In genomic region chr14:45614406-45614805, GRCm38 (mm10) we compare ENCODE assay signal across 19 mouse cellular contexts.
"Had no signal": no experiment of that assay in that cellular context is flagged by ENCODE, and none has a peak within 500 bp of the region (broad histone marks: within the 10 kb centered on the region; RNA-seq: fewer than 3 reads in every experiment).

No protein-coding gene starts in this region.

- H3K4me1 ChIP-seq: limb, embryonic 15.5 days; neural tube, embryonic 13.5 days; stomach, embryonic 15.5 days had no signal

- H3K27ac ChIP-seq: limb, embryonic 12.5 days; limb, embryonic 15.5 days; liver, embryonic 13.5 days; neural tube, embryonic 13.5 days; stomach, embryonic 15.5 days had no signal

- H3K9me3 ChIP-seq: limb, embryonic 12.5 days; limb, embryonic 15.5 days; liver, embryonic 13.5 days; neural tube, embryonic 13.5 days; stomach, embryonic 15.5 days had no signal

- DNase-seq: kidney, postnatal 14 days; kidney, postnatal 4 days; left cerebral cortex, postnatal 4 days; liver, embryonic 13.5 days; lung, adult 2 months; lung, postnatal 14 days; lung, postnatal 4 days; retina, postnatal 1 day; right cerebral cortex, postnatal 25 days; spleen, adult 18-20 months; thymus, adult 2 months; thymus, postnatal 14 days; thymus, postnatal 4 days had no signal

- H3K4me3 ChIP-seq: limb, embryonic 12.5 days; limb, embryonic 15.5 days; liver, embryonic 13.5 days; myocyte; neural tube, embryonic 13.5 days; stomach, embryonic 15.5 days had no signal

- H3K4me2 ChIP-seq: limb, embryonic 12.5 days; limb, embryonic 15.5 days; liver, embryonic 13.5 days; midbrain, embryonic 11.5 days; neural tube, embryonic 13.5 days; stomach, embryonic 15.5 days had no signal

- H3K9ac ChIP-seq: limb, embryonic 12.5 days; limb, embryonic 15.5 days; liver, embryonic 13.5 days; neural tube, embryonic 13.5 days; stomach, embryonic 15.5 days had no signal

- H3K27me3 ChIP-seq: limb, embryonic 12.5 days; limb, embryonic 15.5 days; liver, embryonic 13.5 days; neural tube, embryonic 13.5 days; stomach, embryonic 15.5 days had no signal
